Mouse (Mus musculus): Measurements from ENCODE around the gene Plxnd1. TPM values are rescaled to one million over a fixed set of nuclear protein-coding genes. Genes with fewer than 3 reads are reported as not detected.

Gene Plxnd1
- polyA plus RNA-seq, 1 experiment: 0.11 TPM

- TF ChIP-seq TAL1 (IDR thresholded peaks at IDR 0.05; ENCODE audit: low read length): no peak
- TF ChIP-seq GATA1 (IDR thresholded peaks at IDR 0.05; ENCODE audit: low read length): no peak
- Histone ChIP-seq H3K4me3 (replicated peaks) (no peak overlapping the region), H3K9me3 (ENCODE audit: control insufficient read depth, low read length) (no peaks in the 10 kb centered on the region), H3K27me3 (ENCODE audit: control insufficient read depth) (no peaks in the 10 kb centered on the region), H3K36me3 (ENCODE audit: control insufficient read depth) (no peaks in the 10 kb centered on the region), H3K4me1 (ENCODE audit: control insufficient read depth) (no peaks in the 10 kb centered on the region)
Observed at GRCm38 (mm10) chr6:115975606-115976005, 19.2 kb downstream of the Plxnd1 start.

- H3K9me3 ChIP-seq (ENCODE audit: control insufficient read depth, low read length): no peaks in the 10 kb centered on the region
- no peaks in the 10 kb centered on the region for H3K4me1 ChIP-seq (ENCODE audit: control insufficient read depth)
- no peak for TF ChIP-seq TAL1 (IDR thresholded peaks at IDR 0.05; ENCODE audit: low read length)
- no peaks in the 10 kb centered on the region for H3K27me3 ChIP-seq (ENCODE audit: control insufficient read depth)
- no peaks in the 10 kb centered on the region for H3K36me3 ChIP-seq (ENCODE audit: control insufficient read depth)
- H3K4me3 ChIP-seq (replicated peaks): no peak overlapping the region
Observed at GRCm38 (mm10) chr6:115973881-115974662, 20.7 kb downstream of the Plxnd1 start.

- H3K27me3 ChIP-seq (ENCODE audit: control insufficient read depth): no peaks in the 10 kb centered on the region
- no peak for TF ChIP-seq TAL1 (IDR thresholded peaks at IDR 0.05; ENCODE audit: low read length)
- no peak for TF ChIP-seq GATA1 (IDR thresholded peaks at IDR 0.05; ENCODE audit: low read length)
- H3K4me1 ChIP-seq (ENCODE audit: control insufficient read depth): no peaks in the 10 kb centered on the region
Observed at GRCm38 (mm10) chr6:115973139-115973875, 21.5 kb downstream of the Plxnd1 start.

GRCm38 (mm10) chr6:115972083-115972764 is 22.6 kb downstream of the Plxnd1 start:
- H3K4me3 ChIP-seq (replicated peaks): no peak overlapping the region
- H3K9me3 ChIP-seq (ENCODE audit: control insufficient read depth, low read length): no peaks in the 10 kb centered on the region
- no peak for TF ChIP-seq GATA1 (IDR thresholded peaks at IDR 0.05; ENCODE audit: low read length)
- TF ChIP-seq TAL1 (IDR thresholded peaks at IDR 0.05; ENCODE audit: low read length): no peak
- no peaks in the 10 kb centered on the region for H3K36me3 ChIP-seq (ENCODE audit: control insufficient read depth)
- H3K4me1 ChIP-seq (ENCODE audit: control insufficient read depth): no peaks in the 10 kb centered on the region
- no peaks in the 10 kb centered on the region for H3K27me3 ChIP-seq (ENCODE audit: control insufficient read depth)

More at GRCm38 (mm10) chr6:115973139-115973875, 21.5 kb downstream of the Plxnd1 start:
- Histone ChIP-seq H3K36me3 (ENCODE audit: control insufficient read depth) (no peaks in the 10 kb centered on the region), H3K9me3 (ENCODE audit: control insufficient read depth, low read length) (no peaks in the 10 kb centered on the region), H3K4me3 (replicated peaks) (no peak overlapping the region)

GRCm38 (mm10) chr6:115971273-115972060 is 23.3 kb downstream of the Plxnd1 start:
- no peaks in the 10 kb centered on the region for H3K27me3 ChIP-seq (ENCODE audit: control insufficient read depth)
- no peak overlapping the region for H3K4me3 ChIP-seq (replicated peaks)
- no peaks in the 10 kb centered on the region for H3K9me3 ChIP-seq (ENCODE audit: control insufficient read depth, low read length)
- no peaks in the 10 kb centered on the region for H3K4me1 ChIP-seq (ENCODE audit: control insufficient read depth)
- no peak for TF ChIP-seq GATA1 (IDR thresholded peaks at IDR 0.05; ENCODE audit: low read length)
- no peak for TF ChIP-seq TAL1 (IDR thresholded peaks at IDR 0.05; ENCODE audit: low read length)
- no peaks in the 10 kb centered on the region for H3K36me3 ChIP-seq (ENCODE audit: control insufficient read depth)

- TF ChIP-seq TAL1 (IDR thresholded peaks at IDR 0.05; ENCODE audit: low read length) (no peak), GATA1 (IDR thresholded peaks at IDR 0.05; ENCODE audit: low read length) (no peak)
- H3K36me3 ChIP-seq (ENCODE audit: control insufficient read depth): no peaks in the 10 kb centered on the region
- no peaks in the 10 kb centered on the region for H3K27me3 ChIP-seq (ENCODE audit: control insufficient read depth)
- H3K4me3 ChIP-seq (replicated peaks): no peak overlapping the region
- H3K9me3 ChIP-seq (ENCODE audit: control insufficient read depth, low read length): no peaks in the 10 kb centered on the region
- no peaks in the 10 kb centered on the region for H3K4me1 ChIP-seq (ENCODE audit: control insufficient read depth)
Observed at GRCm38 (mm10) chr6:115969952-115970351, 24.9 kb downstream of the Plxnd1 start.

GRCm38 (mm10) chr6:115969103-115969502 is 25.7 kb downstream of the Plxnd1 start:
- Histone ChIP-seq H3K9me3 (ENCODE audit: control insufficient read depth, low read length) (no peaks in the 10 kb centered on the region), H3K36me3 (ENCODE audit: control insufficient read depth) (no peaks in the 10 kb centered on the region), H3K4me1 (ENCODE audit: control insufficient read depth) (no peaks in the 10 kb centered on the region), H3K27me3 (ENCODE audit: control insufficient read depth) (no peaks in the 10 kb centered on the region), H3K4me3 (replicated peaks) (no peak overlapping the region)
- TF ChIP-seq TAL1 (IDR thresholded peaks at IDR 0.05; ENCODE audit: low read length) (no peak), GATA1 (IDR thresholded peaks at IDR 0.05; ENCODE audit: low read length) (no peak)

GRCm38 (mm10) chr6:115968700-115969099 is 26.1 kb downstream of the Plxnd1 start:
- no peak for TF ChIP-seq GATA1 (IDR thresholded peaks at IDR 0.05; ENCODE audit: low read length)
- TF ChIP-seq TAL1 (IDR thresholded peaks at IDR 0.05; ENCODE audit: low read length): no peak

More at GRCm38 (mm10) chr6:115968700-115969099, 26.1 kb downstream of the Plxnd1 start:
- H3K4me3 ChIP-seq (replicated peaks): no peak overlapping the region
- H3K27me3 ChIP-seq (ENCODE audit: control insufficient read depth): no peaks in the 10 kb centered on the region
- H3K4me1 ChIP-seq (ENCODE audit: control insufficient read depth): no peaks in the 10 kb centered on the region
- H3K9me3 ChIP-seq (ENCODE audit: control insufficient read depth, low read length): no peaks in the 10 kb centered on the region
- no peaks in the 10 kb centered on the region for H3K36me3 ChIP-seq (ENCODE audit: control insufficient read depth)
